In the genomic region with DNA sequence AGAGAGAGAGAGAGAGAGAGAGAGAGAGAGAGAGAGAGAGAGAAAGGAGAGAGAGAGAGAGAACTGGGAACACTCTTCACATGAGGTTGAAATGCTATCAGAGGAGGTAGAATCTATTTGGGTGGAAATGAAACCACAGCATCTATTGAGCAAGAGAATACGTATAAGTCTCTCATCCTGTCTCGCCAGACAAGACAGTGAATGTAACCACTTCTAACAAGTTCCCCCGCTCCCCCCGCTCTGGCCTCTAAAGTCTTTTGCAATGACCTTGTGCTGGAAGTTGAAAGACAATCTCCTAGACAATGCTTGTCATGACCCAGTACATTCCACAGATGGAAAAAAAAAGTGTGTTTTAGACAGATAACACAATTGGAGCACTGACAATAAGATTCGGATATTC, we compare ENCODE assay signal across 14 mouse cellular contexts.
"Had no signal": no experiment of that assay in that cellular context is flagged by ENCODE, and none has a peak within 500 bp of the region (broad histone marks: within the 10 kb centered on the region; RNA-seq: fewer than 3 reads in every experiment).

No protein-coding gene starts in this region.

- H3K4me2 ChIP-seq: limb, embryonic 12.5 days; midbrain, embryonic 11.5 days had no signal

- H3K4me1 ChIP-seq: limb, embryonic 12.5 days; megakaryocyte, embryonic 14.5 days had no signal

- H3K9ac ChIP-seq: limb, embryonic 12.5 days; liver, embryonic 14.5 days had no signal

- H3K36me3 ChIP-seq: limb, embryonic 12.5 days had no signal

- H3K27me3 ChIP-seq: limb, embryonic 12.5 days; megakaryocyte, embryonic 14.5 days had no signal

- H3K9me3 ChIP-seq: limb, embryonic 12.5 days; megakaryocyte, embryonic 14.5 days had no signal

- H3K4me3 ChIP-seq: limb, embryonic 12.5 days; megakaryocyte, embryonic 14.5 days had no signal

- ATAC-seq: lung, postnatal 0 days; midbrain, embryonic 16.5 days had no signal

- H3K27ac ChIP-seq: limb, embryonic 12.5 days; liver, embryonic 14.5 days had no signal

- DNase-seq: kidney, adult 8-10 months; kidney, postnatal 25 days; lung, adult 2 months; lung, postnatal 36 days; right cerebral cortex, adult 18-20 months; right cerebral cortex, postnatal 25 days; thymus, adult 18-20 months; thymus, postnatal 25 days had no signal
